Mouse (Mus musculus) layer of hippocampus, adult 9-11 months (tissue): ENCODE data around the gene Gp1ba.

Experiments
- DNase-seq: peaks from one replicate; pipeline ENCODE4 v3.0.0; 2022

Gene Gp1ba

GRCm38 (mm10) chr11:70638714-70639278 lies at the start of gene Gp1ba:
Gene Gp1ba, plus strand, starts transcription at chr11:70639122.
- DNase-seq, result no peak

GRCm38 (mm10) chr11:70591733-70592132 lies 47.2 kb upstream of the Gp1ba start:
- no peak for DNase-seq

DNA sequence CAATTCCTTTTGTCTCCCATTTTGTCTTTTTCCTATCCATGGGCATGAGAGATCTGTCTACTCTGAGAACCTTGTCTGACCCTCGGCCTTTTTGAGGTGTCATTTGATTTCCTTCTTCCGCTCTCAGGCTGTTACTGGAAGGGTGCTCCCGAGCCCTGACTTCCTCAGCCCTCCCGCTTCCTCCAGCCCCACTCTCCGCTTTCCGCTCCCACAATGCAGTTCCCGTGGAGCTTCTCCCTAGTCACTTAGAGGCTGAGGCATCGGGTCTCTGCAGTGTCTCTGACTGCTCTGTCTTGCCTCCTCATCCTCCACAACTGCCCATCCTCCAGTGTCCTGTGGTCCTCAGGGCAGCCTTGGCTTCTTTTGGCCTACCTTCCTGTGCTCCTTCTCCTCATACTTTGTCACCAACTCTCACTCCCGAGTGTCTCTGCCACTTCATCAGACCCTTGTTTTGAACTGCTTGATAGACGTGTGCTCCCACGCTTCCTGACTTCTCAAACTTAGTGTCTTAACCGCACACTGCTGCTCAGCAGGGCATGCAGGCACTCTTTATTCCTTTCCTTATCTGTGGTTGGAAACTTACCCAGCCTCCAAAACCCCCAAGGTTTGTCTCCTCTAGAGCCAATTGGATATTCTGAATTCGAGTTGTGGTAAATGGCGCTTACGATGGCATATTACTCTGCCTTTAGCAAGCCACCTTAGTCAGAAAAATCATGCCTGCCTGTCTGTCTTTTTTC lies 44.5 kb upstream of the Gp1ba start:
- no peak for DNase-seq

- no peak for DNase-seq
These were observed 43.3 kb upstream of the Gp1ba start for GRCm38 (mm10) chr11:70595638-70596037.

GRCm38 (mm10) chr11:70596094-70596493 lies 42.8 kb upstream of the Gp1ba start:
- no peak for DNase-seq

DNA sequence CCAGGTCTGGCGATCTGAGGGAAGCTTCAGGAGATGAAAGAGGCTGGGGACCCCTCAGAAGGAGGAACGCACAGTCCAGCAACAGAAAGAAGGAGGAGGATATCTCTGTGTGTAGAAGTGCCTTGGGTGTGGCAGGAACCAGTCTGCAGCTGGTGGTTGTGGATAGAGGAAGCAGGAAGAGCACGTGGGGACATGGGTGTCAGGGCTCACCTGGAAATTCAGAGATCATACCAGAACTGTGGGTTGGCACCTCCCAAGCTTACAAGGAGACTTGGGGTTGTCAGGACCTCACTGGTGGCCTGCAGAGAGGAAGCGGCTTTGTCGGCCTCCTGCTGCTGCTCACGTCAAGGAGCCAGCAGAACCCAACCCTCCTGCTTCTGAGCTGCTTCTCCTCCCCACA lies 41.6 kb upstream of the Gp1ba start:
- no peak for DNase-seq

DNA sequence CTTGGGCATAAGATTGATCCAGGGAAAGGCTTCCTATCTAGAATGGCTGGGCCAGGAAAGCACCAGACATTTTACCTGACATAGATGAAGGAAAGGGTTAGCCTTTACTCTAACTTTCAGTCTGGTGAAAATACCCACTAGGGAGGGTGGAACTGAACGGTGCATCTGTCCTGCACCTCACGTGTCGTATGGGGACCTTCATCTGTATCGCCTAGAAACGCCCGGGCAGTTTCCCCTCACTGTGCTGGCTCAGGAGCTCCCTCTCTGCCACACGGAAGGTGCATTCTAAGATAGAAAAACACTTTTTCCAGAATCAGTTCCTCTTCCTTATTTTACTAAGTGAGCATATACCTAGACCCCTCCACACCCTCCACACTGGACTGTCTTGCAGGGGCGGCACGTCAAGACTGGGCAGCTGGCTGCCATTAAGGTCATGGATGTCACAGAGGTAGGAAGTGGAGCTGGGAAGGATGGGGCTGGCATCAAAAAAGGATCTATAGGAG lies 40.4 kb upstream of the Gp1ba start:
- DNase-seq, result no peak

GRCm38 (mm10) chr11:70605024-70605566 lies 33.8 kb upstream of the Gp1ba start:
- DNase-seq, result peak; percentile 73

GRCm38 (mm10) chr11:70606717-70607116 lies 32.2 kb upstream of the Gp1ba start:
- DNase-seq, result no peak

GRCm38 (mm10) chr11:70607611-70608010 lies 31.3 kb upstream of the Gp1ba start:
- DNase-seq, result no peak

GRCm38 (mm10) chr11:70608381-70609066 lies 30.4 kb upstream of the Gp1ba start:
- DNase-seq, result peak; percentile 36

DNA sequence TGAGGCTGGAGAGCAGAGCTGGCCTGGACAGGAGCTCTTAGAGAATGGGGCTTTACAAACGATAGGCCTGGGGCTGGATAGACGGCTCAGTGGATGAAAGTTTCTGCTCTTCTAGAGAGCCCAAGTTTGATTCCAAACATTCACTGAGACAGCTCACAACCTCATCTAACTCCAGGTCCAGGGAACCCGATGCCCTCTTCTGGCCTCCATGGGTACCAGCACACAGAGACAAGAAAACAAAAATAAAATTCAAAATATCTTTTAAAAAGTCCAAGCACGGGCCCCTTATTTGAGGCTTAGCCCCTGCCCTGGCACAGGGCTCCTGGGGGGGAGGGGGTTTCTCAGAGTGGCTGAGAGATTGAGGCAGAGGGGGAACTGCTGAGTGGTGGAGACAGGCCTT lies 28.2 kb upstream of the Gp1ba start:
- no peak for DNase-seq

- DNase-seq, result no peak
These were observed 26.4 kb upstream of the Gp1ba start for GRCm38 (mm10) chr11:70612505-70612904.

DNA sequence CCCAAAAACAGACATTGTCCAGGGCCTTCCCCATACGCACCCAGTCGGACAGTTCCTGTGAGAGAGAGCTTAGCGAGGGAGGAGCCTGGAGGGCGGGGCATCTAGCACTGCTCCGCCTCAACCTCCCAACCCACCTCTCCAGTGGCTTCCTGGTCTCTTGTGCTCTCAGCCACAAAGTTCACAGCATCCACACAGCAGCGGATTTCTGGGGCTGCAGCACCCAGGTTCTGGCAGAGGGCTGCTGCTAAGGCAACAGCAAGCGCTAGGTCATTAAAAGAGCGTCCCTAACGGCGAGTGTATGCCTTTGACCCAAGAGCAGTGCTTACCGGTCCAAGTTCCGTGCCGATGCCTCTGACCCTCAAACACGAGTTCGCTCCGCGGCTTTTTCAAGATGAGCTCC lies 23.8 kb upstream of the Gp1ba start:
- DNase-seq, result peak; percentile 64

- DNase-seq, result no peak
These were observed 23.3 kb upstream of the Gp1ba start, which contains the start of gene 4930544D05Rik for GRCm38 (mm10) chr11:70615516-70616093. Gene 4930544D05Rik, plus strand, starts transcription at chr11:70615848.

DNA sequence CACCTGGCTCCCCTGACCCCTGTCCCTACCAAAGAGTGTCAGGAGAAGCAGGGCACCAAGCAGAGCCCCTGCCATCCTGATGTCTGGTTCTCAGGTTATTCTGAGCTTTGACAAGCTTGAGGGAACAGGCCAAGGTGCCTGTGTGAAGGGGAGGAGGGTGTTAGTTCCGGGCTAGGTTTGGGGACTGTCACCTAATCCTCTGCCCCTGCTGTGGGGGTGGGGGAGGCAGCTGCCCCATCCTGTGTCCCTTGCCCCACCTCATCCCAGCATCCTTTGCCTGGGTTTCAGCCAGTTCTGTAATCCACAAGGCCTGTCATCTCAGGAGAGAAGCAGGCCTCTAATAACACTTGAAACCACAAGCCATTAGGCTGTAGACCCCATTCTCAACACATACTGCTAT lies 19.8 kb upstream of the Gp1ba start, which contains the start of gene Chrne:
Gene Chrne (minus strand): TSS at position 116 of the 400 bp plus-strand sequence.
- DNase-seq, result no peak

DNA sequence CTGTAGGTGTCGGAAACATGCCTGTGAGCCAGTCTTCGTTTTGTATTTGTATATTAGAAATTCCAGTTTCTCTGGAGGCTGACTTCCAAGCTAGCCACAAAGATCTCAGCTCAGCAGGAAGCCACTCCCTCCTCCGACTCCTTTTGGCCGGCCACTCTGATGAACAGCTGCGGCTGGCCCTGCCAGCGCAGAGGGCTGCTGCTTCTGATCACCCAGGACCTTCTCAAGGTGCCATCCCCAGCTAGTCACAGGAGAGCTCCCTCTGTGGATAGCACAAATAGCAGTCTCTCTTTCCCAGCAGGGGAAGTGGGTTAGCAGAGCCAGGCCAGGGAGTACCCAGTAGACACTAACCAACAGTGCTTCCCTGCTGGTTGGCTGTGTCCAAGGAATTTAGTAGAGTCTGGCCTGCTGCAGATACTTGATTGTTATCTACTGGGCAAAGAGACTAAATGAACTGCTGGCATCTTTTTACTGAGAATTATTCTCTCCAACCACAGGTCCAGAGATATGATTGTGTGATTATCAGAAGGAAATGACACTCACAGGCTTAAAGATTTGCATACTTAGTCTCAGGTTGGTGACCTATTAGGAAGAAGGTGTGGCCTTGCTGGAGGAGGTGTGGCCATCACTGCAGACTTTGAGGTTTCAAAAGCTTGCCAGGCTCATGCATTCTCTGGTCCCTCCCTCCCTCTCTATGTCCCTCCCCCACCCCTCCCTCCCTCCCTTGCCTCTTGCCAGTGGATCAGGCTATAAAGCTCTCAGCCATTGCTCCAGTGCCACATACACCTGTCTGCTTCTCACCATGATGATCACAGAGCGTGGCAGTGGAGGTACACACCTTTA lies 16.7 kb upstream of the Gp1ba start:
- DNase-seq, result no peak

DNA sequence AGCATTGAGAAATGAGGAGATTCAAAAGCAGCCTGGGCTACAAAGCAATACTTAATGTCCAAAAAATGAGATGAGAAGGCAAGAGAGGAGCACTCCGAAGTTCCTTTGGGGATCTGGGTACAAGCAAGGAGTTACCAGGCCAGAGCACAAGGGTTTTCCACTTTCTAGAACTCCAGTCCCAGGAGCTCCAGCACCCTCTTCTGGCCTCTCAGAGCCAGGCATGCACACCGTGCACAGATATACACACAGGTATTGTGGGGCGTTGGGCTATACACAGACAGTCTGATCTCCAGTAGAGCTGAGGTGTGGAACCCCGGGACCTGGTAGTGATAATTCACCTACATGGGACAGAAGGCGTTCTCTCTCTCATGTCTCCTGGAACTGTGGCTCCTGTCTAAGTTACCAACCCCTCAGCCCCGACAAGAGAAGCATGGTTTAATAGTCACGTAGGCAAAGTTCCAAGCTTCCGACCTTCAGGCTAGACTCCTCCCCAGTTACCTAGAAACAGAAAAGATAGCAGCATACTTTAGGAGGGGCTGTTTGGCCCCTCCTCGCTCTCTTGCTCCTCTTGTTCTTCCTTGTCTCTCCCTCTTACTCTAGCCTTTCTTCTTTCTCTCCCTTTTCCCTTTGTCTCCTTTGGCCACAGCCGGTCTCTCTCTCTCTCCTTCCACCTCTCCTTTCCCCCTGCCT lies 15.7 kb upstream of the Gp1ba start:
- no peak for DNase-seq

DNA sequence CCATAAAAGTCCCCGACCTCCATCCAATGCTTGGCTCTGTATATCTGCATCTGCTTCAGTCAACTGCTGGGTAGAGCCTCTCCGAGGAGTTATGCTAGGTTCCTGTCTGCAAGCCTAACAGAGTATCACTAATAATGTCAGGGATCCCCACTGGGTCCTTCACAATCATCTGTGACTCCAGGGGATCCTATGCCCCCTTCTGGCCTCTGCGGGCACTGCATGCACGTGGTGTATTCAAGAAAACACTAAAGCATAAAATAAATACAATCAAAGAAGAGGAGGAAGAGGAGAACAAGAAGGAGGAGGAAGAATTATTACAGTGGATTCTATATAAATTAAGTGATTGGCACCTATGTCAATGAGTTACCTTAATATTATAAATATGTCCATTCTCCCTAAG lies 13.4 kb upstream of the Gp1ba start:
- no peak for DNase-seq

DNA sequence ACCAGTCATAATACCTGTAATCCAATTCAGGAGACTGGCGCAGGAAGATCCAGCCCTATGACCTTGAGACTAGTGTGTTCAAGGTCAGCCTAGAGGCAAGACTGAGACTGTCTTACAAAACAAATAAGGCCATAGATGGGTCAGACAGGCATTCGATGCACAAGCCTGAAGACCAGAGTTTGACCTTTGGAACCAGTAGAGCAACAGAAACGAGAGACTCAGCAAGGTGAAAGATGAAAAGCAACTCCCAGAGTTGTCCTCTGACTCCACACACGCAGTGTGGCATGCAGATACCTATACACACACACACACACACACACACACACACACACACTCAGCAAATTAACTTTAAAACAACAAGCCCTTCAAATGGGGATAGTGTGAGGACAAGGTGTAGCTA lies 12.0 kb upstream of the Gp1ba start:
- DNase-seq, result no peak

DNA sequence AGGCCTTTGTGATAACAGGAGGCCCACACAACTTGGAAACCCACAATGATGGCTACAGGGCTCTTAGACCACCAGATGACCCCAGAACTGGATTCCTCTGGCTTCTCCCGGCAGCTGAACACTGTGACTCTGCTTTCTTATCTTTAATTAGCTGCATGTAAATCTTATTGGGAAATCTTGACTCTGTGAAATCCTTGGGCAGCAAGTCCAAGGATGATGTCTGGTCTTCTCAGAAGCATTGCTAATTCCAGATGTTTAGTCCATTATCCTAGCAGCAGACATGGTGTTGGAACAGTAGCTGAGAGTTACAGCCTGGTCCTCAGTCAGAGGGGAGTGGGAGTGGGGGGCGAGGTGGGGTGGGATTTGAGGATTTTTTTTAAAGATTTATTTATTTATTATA lies 10.5 kb upstream of the Gp1ba start:
- no peak for DNase-seq

- no peak for DNase-seq
These were observed 9.4 kb upstream of the Gp1ba start for GRCm38 (mm10) chr11:70629557-70629956.
